Mouse (Mus musculus) E14TG2a.4 (cell line): Measurements from ENCODE around the gene Tubb4b.

Source experiments
- CTCF ChIP-seq: conservative IDR thresholded peaks from 2 replicates; pipeline ENCODE4 v1.5.1; 2014; ENCODE audit warnings: low read length
- NANOG ChIP-seq: IDR thresholded peaks from 2 replicates; pipeline ENCODE4 v1.6.1; 2014; ENCODE audit warnings: borderline replicate concordance, low read length, mixed read lengths
- POU5F1 ChIP-seq: IDR thresholded peaks from 2 replicates; pipeline ENCODE4 v1.6.1; 2014; ENCODE audit warnings: low read length, borderline replicate concordance

GRCm38 (mm10) chr2:25207593-25207992 lies 16.9 kb downstream of the Tubb4b start:
- TF ChIP-seq CTCF (no peak), POU5F1 (no peak), NANOG (no peak)
